Mouse (Mus musculus) neutrophil, adult 5-6 weeks (primary cell): ENCODE measurements at regions not wholly inside any gene's neighbourhood (a gene's known extent, or its start where the extent isn't known, plus 50 kb on each side); places are given as distances from the start of the nearest gene placed in this dataset.
"Not testable (repeated sequence)": the region's sequence is repeated elsewhere in the genome, so short reads cannot be mapped to it uniquely, and the experiment has no call there.

Experiments used
- ATAC-seq: fragments of 151-379, 151-347 bp; 2 replicates; pipeline ENCODE4 v1.8.0; 2017; ENCODE audit warnings: mild to moderate bottlenecking, moderate TSS enrichment; ENCODE audit not compliant: insufficient number of reproducible peaks, poor library complexity, low FRiP score, severe bottlenecking; ENCODE audit errors: extremely low read depth

- no peak for ATAC-seq
Measured at GRCm38 (mm10) chr15:87818566-87818965, 274.5 kb downstream of the Fam19a5 start.

GRCm38 (mm10) chr15:87842097-87842496 lies 298.0 kb downstream of the Fam19a5 start:
- ATAC-seq, result no peak

GRCm38 (mm10) chr15:87859069-87859468 lies 315.0 kb downstream of the Fam19a5 start:
- ATAC-seq, result no peak

GRCm38 (mm10) chr15:87876286-87876899 lies 332.3 kb downstream of the Fam19a5 start:
- ATAC-seq, result no peak

- no peak for ATAC-seq
Measured at GRCm38 (mm10) chr15:87890903-87891302, 346.8 kb downstream of the Fam19a5 start.

GRCm38 (mm10) chr15:87894866-87895265 lies 350.8 kb downstream of the Fam19a5 start:
- not testable (repeated sequence) for ATAC-seq

- ATAC-seq, result no peak
Measured at GRCm38 (mm10) chr15:87898655-87899054, 354.6 kb downstream of the Fam19a5 start.

- no peak for ATAC-seq
Measured at GRCm38 (mm10) chr15:87904436-87904835, 360.3 kb downstream of the Fam19a5 start.

- ATAC-seq, result no peak
Measured at GRCm38 (mm10) chr15:87906310-87906709, 362.2 kb downstream of the Fam19a5 start.

- ATAC-seq, result no peak
Measured at GRCm38 (mm10) chr15:87922091-87922490, 378.0 kb downstream of the Fam19a5 start.

GRCm38 (mm10) chr15:87922781-87923446 lies 378.8 kb downstream of the Fam19a5 start:
- no peak for ATAC-seq

GRCm38 (mm10) chr15:87923906-87924305 lies 379.8 kb downstream of the Fam19a5 start:
- no peak for ATAC-seq

- ATAC-seq, result no peak
Measured at GRCm38 (mm10) chr15:87936041-87936440, 391.9 kb downstream of the Fam19a5 start.

GRCm38 (mm10) chr15:87940837-87941236 lies 396.7 kb downstream of the Fam19a5 start:
- ATAC-seq, result no peak

- ATAC-seq, result no peak
Measured at GRCm38 (mm10) chr15:87952531-87952930, 408.4 kb downstream of the Fam19a5 start.

GRCm38 (mm10) chr15:87955685-87956256 lies 411.7 kb downstream of the Fam19a5 start:
- no peak for ATAC-seq

GRCm38 (mm10) chr15:87958866-87959265 lies 414.8 kb downstream of the Fam19a5 start:
- ATAC-seq, result no peak

GRCm38 (mm10) chr15:87972641-87973040 lies 428.5 kb downstream of the Fam19a5 start:
- ATAC-seq, result no peak

- no peak for ATAC-seq
Measured at GRCm38 (mm10) chr15:87987322-87987985, 443.4 kb downstream of the Fam19a5 start.

GRCm38 (mm10) chr15:87994546-87994945 lies 450.4 kb downstream of the Fam19a5 start:
- ATAC-seq, result no peak
